Mouse (Mus musculus) G1E (cell line): ENCODE results near the gene Ribc2. TPM values are rescaled to one million over a fixed set of nuclear protein-coding genes. Genes with fewer than 3 reads are reported as not detected.

Experiments
- ATAC-seq: 2 replicates; pipeline ENCODE4 v1.8.0; 2016; ENCODE audit warnings: mild to moderate bottlenecking; ENCODE audit not compliant: insufficient number of reproducible peaks, poor library complexity, low FRiP score, severe bottlenecking; ENCODE audit errors: extremely low read depth
- DNase-seq: peaks from one replicate; pipeline ENCODE4 v3.0.0; 2012; ENCODE audit warnings: low spot score
- H3K27me3 ChIP-seq: 2 replicates; pipeline ENCODE4 v1.6.1; 2012; ENCODE audit warnings: mild to moderate bottlenecking, low read length, inconsistent platforms; ENCODE audit not compliant: insufficient read depth
- H3K36me3 ChIP-seq: replicated peaks from 2 replicates; pipeline ENCODE3; 2012; ENCODE audit warnings: mild to moderate bottlenecking, inconsistent platforms
- H3K4me1 ChIP-seq: 2 replicates; pipeline ENCODE4 v1.6.1; 2012; ENCODE audit warnings: low read depth, low read length, inconsistent platforms, mixed read lengths; ENCODE audit not compliant: insufficient read depth
- H3K4me3 ChIP-seq: 2 replicates; pipeline ENCODE4 v1.5.1; 2012; ENCODE audit warnings: low read depth, mild to moderate bottlenecking, inconsistent platforms, low read length, moderate library complexity, mixed read lengths
- H3K9me3 ChIP-seq: replicated peaks from 2 replicates; pipeline ENCODE4 v1.6.1; 2012; ENCODE audit warnings: inconsistent platforms
- CTCF ChIP-seq: IDR thresholded peaks from 2 replicates; pipeline ENCODE4 v1.5.1; 2012; ENCODE audit warnings: low read depth, low read length, inconsistent platforms, mixed read lengths
- GATA1 ChIP-seq: IDR thresholded peaks from 2 replicates; pipeline ENCODE4 v1.6.1; 2012; ENCODE audit warnings: borderline replicate concordance, low read length, inconsistent platforms, mixed read lengths
- GATA2 ChIP-seq: IDR thresholded peaks from 2 replicates; pipeline ENCODE4 v1.6.1; 2012; ENCODE audit warnings: low read depth, low read length, inconsistent platforms, borderline replicate concordance
- POLR2AphosphoS5 ChIP-seq: IDR thresholded peaks from 2 replicates; pipeline ENCODE4 v1.6.1; 2012; ENCODE audit warnings: low read depth, low read length, inconsistent platforms; ENCODE audit not compliant: insufficient replicate concordance
- TAL1 ChIP-seq: conservative IDR thresholded peaks from 2 replicates; pipeline ENCODE4 v1.6.1; 2012; ENCODE audit warnings: low read depth, low read length, inconsistent platforms, mixed read lengths
- polyA plus RNA-seq: library from polyadenylated mRNA; stranded (reverse); fragments of >175 nt; gene quantifications from 2 replicates; pipeline ENCODE4 v1.2.3, GENCODE M21; 2012
- total RNA-seq, 2 experiments: library from RNA; stranded (forward) in 1 of 2; stranded (reverse) in 1 of 2; fragments of 200-1000 nt in 1 of 2; fragments of >200 nt in 1 of 2; fragmentation: Nextera tagmentation in 1 of 2; gene quantifications; 2 replicates each; pipeline ENCODE4 v1.2.3; 2014 to 2017

The Ribc2 gene
- total and polyA plus RNA-seq, 3 experiments = not detected

- TF ChIP-seq GATA1 (no peak), GATA2 (no peak)
- no peak overlapping the region for H3K4me3 ChIP-seq
- no peaks in the 10 kb centered on the region for H3K36me3 ChIP-seq
- DNase-seq = no peak
- no peaks in the 10 kb centered on the region for H3K27me3 ChIP-seq
- ATAC-seq = no peak
- H3K4me1 ChIP-seq = no peaks in the 10 kb centered on the region
- peaks cover 77% of the 10 kb centered on the region for H3K9me3 ChIP-seq
Observed at GRCm38 (mm10) chr15:85161416-85161815, 29.5 kb downstream of the Ribc2 start.

DNA sequence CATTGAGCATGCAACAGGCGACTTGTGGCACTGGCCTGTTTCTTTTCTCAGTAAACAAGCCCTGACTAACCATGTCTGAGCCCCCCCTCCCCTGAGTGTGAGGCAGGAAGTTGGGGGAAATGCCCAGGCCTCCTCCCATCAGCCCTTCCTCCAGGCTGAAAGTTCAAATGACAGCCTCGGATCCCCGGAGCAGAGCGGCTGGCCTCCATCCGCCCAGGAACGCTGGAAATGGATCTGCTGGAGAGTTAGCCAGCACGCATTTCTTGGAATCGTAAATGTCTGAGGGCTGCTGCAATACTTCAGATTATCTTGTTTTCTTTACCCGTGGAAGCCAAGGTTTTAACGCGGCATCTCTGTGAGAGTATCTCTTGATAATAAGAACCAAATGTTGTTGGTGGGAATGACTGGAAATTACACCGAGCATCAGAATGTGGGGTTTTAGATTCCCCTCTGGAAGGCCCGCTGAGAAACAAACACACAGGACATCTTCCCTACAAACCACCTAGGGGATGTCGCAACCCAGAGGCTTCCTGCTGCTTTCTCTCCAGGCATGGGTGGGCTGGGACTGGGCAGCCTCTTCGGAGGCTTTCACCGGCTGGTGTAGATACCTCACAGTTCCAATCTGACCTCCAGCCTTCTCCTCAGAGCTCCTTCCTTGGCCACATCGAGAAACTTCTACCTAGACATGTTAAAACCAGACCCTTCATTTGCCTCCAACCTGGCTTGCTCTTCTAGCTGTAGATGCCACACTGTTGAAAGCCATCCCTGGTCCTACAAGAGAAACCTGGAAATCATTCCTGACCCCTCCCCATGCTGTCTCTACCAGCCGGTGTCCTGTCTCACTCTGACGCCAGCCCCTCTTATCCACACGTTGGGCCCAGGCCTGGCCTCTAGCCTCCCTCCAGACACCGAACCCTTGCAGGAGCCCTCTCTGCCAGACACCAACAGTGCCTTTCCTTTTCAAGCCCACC lies 31.1 kb downstream of the Ribc2 start:
- H3K4me1 ChIP-seq = no peaks in the 10 kb centered on the region
- no peak for DNase-seq
- H3K4me3 ChIP-seq = no peak overlapping the region
- no peak for ATAC-seq
- TF ChIP-seq TAL1 (no peak), GATA2 (no peak), CTCF (no peak), GATA1 (no peak), POLR2AphosphoS5 (no peak)
- H3K9me3 ChIP-seq = peaks cover 77% of the 10 kb centered on the region
- H3K36me3 ChIP-seq = no peaks in the 10 kb centered on the region
- no peaks in the 10 kb centered on the region for H3K27me3 ChIP-seq

- ATAC-seq (no peak), DNase-seq (no peak)
- no peaks in the 10 kb centered on the region for H3K27me3 ChIP-seq
Observed at GRCm38 (mm10) chr15:85166433-85166933, 34.6 kb downstream of the Ribc2 start.

DNA sequence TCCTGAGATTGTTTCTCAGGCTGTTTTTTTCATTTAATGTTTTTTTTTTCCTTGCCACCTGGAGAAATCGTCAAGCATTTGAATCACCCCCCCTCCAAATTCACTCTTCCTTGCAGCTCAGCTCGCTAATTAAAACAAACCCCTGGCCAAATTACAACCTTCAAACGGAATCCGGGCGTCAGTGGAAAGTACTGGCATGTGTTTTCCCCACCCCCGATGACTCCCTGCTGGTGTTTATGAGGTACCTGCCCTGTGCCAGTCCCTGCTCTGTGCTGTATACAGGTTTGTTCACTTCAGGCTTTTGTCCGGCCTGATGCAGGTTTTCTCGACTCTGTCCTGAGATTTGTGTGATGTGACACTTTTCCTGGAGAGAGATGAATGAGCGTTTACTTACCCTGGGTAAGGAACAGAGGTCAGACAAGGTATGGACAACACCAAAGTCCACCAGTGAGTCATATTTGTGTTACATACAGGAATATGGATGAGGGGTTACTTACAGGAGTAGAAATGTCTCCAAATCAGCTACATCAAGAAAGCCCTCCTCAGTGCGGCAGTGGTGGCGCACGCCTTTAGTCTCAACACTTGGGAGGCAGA lies 35.3 kb downstream of the Ribc2 start:
- TF ChIP-seq GATA1 = no peak
- no peak for TF ChIP-seq POLR2AphosphoS5
- TF ChIP-seq TAL1 = no peak
- TF ChIP-seq CTCF = no peak
- TF ChIP-seq GATA2 = no peak
- H3K9me3 ChIP-seq = peaks cover 82% of the 10 kb centered on the region
- no peak for ATAC-seq

More at GRCm38 (mm10) chr15:85166433-85166933, 34.6 kb downstream of the Ribc2 start:
- no peaks in the 10 kb centered on the region for H3K36me3 ChIP-seq
- H3K4me1 ChIP-seq = no peaks in the 10 kb centered on the region
- H3K4me3 ChIP-seq = no peak overlapping the region
- peaks cover 82% of the 10 kb centered on the region for H3K9me3 ChIP-seq
- TF ChIP-seq GATA2 = no peak
- TF ChIP-seq GATA1 = no peak
- no peak for TF ChIP-seq TAL1
- TF ChIP-seq CTCF = no peak
- TF ChIP-seq POLR2AphosphoS5 = no peak

GRCm38 (mm10) chr15:85172054-85172453 lies 40.2 kb downstream of the Ribc2 start:
- no peak for ATAC-seq
- Histone ChIP-seq H3K9me3 (peaks cover 69% of the 10 kb centered on the region), H3K4me1 (no peaks in the 10 kb centered on the region), H3K4me3 (no peak overlapping the region), H3K27me3 (no peaks in the 10 kb centered on the region), H3K36me3 (no peaks in the 10 kb centered on the region)
- no peak for DNase-seq
- TF ChIP-seq GATA1 (no peak), POLR2AphosphoS5 (no peak), GATA2 (no peak), TAL1 (no peak), CTCF (no peak)

More for the DNA sequence above, 35.3 kb downstream of the Ribc2 start:
- DNase-seq = no peak
- no peaks in the 10 kb centered on the region for H3K4me1 ChIP-seq
- H3K4me3 ChIP-seq = no peak overlapping the region
- H3K36me3 ChIP-seq = no peaks in the 10 kb centered on the region
- H3K27me3 ChIP-seq = no peaks in the 10 kb centered on the region

DNA sequence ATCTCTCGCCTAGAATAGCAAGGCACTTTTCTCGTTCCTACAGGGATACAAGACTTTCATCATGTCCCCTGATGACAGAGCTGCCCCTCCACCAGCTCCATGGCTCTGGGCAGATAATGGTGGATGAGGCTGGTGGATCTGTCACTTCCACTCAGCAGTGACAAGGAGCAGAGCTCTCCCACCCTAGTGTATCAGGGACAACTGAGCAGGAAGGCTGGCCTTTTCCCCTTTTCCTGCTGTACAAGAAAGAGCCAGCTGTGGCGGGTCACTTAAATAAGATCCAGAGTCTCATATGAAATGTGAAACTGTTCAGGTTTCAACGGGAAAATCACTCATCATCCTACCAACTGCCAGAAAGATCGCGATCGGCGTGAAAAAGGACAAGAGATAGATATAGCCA lies 41.5 kb downstream of the Ribc2 start:
- no peak for ATAC-seq

More for the DNA sequence above, 41.5 kb downstream of the Ribc2 start:
- no peak overlapping the region for H3K4me3 ChIP-seq
- no peaks in the 10 kb centered on the region for H3K4me1 ChIP-seq
- DNase-seq = no peak
- no peak for TF ChIP-seq TAL1
- no peak for TF ChIP-seq POLR2AphosphoS5
- no peak for TF ChIP-seq GATA2
- no peak for TF ChIP-seq GATA1
- TF ChIP-seq CTCF = no peak
- H3K36me3 ChIP-seq = no peaks in the 10 kb centered on the region
- H3K27me3 ChIP-seq = no peaks in the 10 kb centered on the region
- H3K9me3 ChIP-seq = peaks cover 66% of the 10 kb centered on the region
